Mouse (Mus musculus) lung, postnatal 4 days (tissue): ENCODE results near the gene Abl2.
"Not testable (repeated sequence)": the region's sequence is repeated elsewhere in the genome, so short reads cannot be mapped to it uniquely, and the experiment has no call there.

Source experiments
- DNase-seq, 2 experiments: peaks; one replicate each; pipeline ENCODE4 v3.0.0; 2021

The Abl2 gene

DNA sequence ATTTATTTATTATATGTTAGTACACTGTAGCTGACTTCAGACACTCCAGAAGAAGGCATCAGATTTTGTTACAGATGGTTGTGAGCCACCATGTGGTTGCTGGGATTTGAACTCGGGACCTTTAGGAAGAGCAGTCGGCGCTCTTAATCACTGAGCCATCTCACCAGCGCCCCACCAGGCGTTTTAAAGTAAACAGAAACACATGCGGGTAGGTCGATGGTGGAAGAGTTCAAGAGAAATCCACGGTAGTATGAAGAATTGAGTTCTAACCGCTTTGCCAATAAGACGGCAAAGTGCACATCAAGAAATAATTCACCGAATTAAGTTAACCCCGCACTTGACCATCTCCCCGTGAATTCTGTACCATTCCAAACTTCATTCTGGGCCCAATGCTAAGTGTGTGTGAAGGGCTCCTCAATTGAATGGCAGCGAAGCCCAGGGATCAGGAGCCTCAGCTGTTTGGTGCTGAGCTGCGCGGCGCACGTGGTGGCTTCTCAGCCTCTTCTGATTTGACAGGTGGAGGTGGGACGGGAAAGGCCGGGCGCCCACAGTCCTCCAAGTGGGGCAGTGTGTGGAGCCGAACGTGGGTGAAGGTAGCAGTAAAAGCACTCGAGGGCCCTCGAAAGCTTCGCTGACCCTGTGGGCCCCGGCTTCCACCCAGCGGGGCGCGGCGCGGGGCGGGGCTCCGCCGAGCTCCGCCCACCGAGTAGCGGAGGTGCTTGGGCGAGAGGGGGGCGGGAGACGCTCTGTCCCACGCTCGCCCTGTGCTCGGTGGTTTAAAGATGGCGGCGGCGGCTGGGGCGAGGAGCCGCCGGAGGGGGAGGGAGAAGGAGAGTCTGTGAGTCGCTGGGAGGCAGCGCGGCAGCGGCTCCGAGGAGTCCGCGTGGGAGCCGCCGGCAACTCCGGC lies at the start of gene Abl2:
TSS of gene Abl2 (plus strand) at position 763 of the 907 bp plus-strand sequence.
- DNase-seq = peak; percentile 93 to 94

DNA sequence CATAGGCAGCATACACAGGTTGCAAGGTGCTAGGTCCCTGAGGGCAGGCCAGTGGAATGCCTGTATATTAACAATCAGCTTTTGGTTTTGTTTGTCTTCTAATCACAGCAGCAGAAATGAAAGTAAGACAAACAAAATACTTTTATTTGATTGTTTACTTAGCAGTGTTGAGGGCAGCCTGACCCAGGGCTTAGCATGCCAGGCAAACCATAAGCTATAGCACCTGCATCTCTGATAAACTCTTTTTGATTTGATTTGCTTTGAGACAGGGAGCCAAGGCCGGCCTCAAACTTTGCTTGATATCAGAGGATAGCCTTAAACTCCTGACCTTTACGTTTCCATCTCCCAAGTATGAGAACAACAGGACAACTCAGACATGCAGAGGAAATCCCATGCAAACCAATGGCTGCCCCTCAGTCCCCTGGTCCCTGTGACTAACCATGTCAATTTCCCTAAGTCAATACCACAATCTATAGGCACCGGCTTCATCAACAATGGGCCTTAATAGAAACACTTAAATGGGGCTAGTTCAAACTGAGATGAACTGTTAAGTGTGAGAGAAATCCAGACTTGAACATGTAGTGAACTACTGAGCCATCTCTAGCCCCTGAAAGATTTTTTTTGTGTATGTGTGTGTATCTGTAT lies 38.3 kb upstream of the Abl2 start:
- DNase-seq = no peak

- peak; percentile 57 to 66 for DNase-seq
Measured at GRCm38 (mm10) chr1:156521796-156522517, 36.6 kb upstream of the Abl2 start.

DNA sequence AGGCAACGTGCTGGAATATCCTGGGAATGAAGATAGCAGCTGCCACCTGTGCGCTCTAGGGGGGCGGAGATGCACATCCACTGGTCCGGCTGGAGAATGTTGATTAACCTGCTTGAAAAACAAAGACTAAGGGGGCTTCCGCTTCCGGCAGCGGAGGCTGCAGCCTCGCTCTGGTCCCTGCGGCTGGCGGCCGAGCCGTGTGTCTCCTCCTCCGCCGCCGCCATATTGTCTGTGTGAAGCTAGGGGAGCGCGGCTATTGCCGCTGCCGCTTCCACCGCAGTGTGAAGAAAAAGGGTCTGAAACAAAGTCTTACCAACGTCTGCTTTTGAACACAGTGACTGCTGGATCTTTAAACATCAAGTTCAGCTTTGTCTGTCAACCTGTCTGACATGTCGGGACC lies 34.7 kb upstream of the Abl2 start, which contains the start of gene Gm10031:
TSS of gene Gm10031 (plus strand) at position 171 of the 400 bp plus-strand sequence.
- DNase-seq = not testable (repeated sequence)

DNA sequence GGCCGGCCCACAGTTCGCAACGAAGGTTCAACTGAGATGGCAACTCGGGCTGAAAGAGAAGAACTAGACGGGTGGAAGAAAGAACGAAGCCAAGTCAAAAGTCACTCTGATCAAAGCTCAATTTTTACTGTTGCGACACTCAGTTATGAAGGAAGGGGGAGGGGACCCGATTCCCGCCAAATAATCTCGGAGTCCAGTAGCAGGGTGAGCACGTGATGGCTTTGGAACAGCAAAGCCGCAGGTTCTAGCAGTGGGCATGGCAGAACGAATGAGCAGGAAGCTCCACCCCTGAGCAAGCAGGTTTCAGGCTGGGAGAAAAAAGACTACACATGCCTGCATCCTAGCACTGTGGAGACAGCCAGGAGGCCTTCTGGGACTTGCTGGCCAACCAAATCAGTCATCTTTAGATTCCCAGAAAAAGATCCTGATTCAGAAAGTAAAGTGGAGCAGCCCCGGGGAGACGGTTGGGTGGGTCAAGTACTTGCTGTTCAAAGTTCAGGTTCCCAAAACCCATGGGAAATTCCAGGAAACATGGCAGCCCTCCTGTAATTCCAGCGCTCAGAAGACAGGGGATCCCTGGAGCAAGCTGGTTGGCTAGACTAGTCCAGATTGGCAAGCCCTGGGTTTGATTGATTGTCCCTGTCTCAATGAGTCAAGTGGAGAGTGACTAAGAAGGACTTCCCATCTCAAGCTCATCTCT lies 26.0 kb upstream of the Abl2 start:
- not testable (repeated sequence) for DNase-seq

GRCm38 (mm10) chr1:156533483-156533882 lies 25.1 kb upstream of the Abl2 start:
- no peak for DNase-seq

GRCm38 (mm10) chr1:156533911-156534310 lies 24.7 kb upstream of the Abl2 start:
- DNase-seq = no peak

DNA sequence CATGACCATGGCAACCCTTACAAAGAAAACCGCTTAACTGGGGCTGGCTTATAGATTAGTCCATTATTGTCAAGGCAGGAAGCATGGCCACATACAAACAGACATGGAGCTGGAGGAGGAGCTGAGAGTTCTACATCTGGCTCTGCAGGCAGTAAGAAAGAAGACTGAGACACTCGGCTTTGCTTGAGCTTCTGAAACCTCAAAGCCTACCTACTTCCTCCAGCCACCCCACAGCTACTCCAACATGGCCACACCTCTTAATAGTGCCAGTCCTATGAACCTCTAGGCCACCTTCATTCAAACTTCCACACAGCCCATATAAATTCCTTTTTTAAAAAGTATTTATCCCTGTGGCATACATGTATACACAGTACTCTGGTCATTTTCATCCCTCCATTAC lies 21.6 kb upstream of the Abl2 start:
- no peak for DNase-seq

GRCm38 (mm10) chr1:156537701-156538100 lies 20.9 kb upstream of the Abl2 start:
- no peak for DNase-seq

DNA sequence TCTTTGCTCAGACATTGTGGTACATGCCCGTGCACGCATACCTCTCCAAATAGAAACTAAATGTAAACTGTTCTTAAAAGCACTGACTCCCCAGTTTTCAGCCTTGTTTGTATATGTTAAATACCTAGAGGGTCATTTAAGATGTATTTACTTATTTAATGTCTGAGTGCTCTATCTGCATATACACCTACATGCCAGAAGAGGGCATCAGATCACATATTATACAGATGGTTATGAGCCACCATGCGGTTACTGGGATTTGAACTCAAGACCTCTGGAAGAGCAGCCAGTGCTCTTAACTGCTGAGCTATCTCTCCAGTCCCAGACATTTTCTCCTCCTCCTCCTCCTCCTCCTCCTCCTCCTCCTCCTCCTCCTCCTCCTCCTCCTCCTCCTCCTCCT lies 20.2 kb upstream of the Abl2 start:
- DNase-seq = no peak

- no peak for DNase-seq
Measured at GRCm38 (mm10) chr1:156539787-156540560, 18.6 kb upstream of the Abl2 start.

GRCm38 (mm10) chr1:156543999-156544398 lies 14.6 kb upstream of the Abl2 start:
- DNase-seq = no peak

- peak; percentile 65 to 67 for DNase-seq
Measured at GRCm38 (mm10) chr1:156558950-156559640, 509 bp downstream of the Abl2 start.

DNA sequence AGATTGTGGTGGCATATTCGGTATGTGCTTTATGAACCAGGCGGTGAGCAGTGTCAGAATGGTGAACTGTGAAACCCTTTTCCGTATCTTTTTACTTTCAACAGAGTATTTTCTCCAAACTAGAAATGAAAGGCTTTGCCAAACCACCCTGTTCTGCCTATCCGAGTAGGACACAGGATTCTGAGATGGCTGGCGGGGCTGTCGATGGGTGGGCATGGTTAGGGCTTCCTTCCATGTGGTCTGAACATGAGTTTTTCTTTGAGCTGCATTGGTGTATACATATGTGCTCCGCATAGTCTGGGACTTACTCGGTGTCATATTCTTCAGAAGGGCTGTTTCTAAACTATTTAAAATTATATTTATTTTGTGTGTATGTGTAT lies 1.0 kb downstream of the Abl2 start:
- DNase-seq = no peak

DNA sequence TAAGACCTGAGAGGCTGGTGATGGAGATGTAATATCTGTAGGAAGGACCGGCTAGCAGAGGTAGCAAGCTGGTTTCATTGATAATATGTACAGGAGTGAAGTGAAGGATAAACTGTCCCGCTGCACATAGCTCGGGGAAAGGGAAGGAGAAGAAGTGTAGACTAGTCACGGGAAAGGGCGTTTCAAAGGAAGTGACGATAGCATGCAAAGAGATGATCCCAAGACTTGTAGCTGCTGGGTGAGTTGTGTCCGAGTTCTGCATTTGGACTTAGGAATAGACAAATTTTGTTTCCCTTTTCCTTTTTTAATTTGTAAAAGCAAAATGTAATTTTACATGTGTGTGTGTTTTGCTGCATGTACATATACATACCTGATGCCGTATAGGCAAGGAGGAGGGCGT lies 1.9 kb downstream of the Abl2 start:
- DNase-seq = no peak

GRCm38 (mm10) chr1:156565328-156565727 lies 6.7 kb downstream of the Abl2 start:
- no peak for DNase-seq

DNA sequence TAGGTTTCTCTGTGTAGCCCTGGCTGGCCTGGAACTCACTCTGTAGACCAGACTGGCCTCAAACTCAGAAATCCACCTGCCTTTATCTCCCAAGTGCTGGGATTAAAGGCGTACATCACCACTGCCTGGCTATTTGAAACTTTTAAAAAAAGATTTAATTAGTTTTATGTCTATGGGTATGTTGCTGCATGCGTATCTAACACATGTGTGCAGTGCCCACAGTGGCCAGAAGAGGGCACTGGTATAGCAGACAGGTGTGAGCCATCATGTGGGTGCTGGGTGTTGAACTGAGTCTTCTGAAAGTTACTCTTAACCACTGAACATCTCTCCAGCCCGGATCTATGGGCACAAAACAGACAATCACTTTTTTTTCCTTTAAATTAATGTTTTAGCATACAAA lies 7.5 kb downstream of the Abl2 start:
- DNase-seq = peak; percentile 26 to 39

DNA sequence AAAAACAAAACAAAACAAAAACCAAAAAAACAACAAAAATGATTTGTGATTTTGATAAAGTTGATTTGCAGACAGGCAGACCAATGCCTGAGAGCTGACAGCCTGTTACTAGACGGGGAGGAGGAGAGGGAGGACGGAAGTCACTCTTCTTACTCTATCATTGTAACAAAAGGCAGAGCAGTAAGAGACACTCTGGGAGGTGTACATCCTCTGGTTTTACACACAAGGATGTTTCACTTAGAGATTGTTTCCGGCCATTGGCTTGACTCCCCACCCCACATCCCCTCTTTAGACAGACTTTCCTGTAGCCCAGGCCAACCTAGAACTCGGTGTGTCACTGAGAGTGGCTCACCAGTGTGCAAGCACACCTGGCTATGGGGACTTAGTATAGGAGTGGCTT lies 11.0 kb downstream of the Abl2 start:
- no peak for DNase-seq

DNA sequence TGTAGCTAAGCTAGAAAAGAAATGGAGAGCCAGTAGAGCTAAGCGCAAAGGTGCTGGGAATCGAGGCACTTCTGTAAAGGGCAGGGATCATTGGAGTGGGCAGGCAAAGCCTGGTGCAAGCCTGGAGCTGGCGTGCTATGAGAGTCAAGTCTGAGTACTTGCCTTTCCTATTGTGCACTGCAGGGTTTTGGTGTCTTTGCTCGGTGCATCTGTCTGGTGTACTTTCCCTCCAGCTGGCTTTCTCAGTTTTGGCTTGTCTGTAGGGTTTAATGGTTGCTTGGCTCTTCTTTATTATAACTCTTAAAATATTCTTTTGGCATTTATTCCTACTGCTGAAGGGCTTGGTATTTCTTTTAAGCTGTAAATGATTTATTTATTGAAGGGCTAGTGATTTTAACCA lies 14.4 kb downstream of the Abl2 start:
- no peak for DNase-seq

- DNase-seq = no peak
Measured at GRCm38 (mm10) chr1:156581149-156581548, 22.6 kb downstream of the Abl2 start.

DNA sequence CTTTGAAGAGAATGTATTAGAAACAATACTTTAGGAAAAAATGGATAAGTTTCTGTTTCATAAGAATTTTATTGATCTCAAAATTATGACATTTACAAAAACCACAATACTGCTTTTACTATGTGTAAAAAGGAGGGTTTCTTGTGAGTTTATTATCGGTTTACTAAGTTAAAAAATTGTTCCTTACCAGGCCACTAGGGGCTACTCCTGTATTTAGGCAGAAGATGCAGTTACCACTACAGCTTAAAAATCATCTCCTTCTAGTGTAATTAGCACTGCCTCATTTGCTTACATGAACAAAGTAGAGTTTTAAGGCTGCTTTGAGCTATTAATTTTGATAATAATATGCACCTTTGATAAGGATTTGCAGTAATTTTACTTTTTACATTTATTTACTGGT lies 25.6 kb downstream of the Abl2 start:
- no peak for DNase-seq
